Mouse (Mus musculus) hindbrain, postnatal 0 days (tissue): ENCODE data around the gene Cdr2. TPM values are rescaled to one million over a fixed set of nuclear protein-coding genes. Genes with fewer than 3 reads are reported as not detected.
"Not testable (repeated sequence)": the region's sequence is repeated elsewhere in the genome, so short reads cannot be mapped to it uniquely, and the experiment has no call there.

ENCODE experiments used
- ATAC-seq: fragments of 200-750 bp; cut with Nextera tagmentation; 2 replicates; pipeline ENCODE4 v1.8.0; 2017; ENCODE audit warnings: mild to moderate bottlenecking, moderate TSS enrichment, moderate library complexity
- DNase-seq: peaks from one replicate; pipeline ENCODE4 v3.0.0-alpha.2; 2015; ENCODE audit warnings: low spot score
- H3K27ac ChIP-seq: fragments of 300-500 bp; sonication (generic); 2 replicates; pipeline ENCODE4 v1.5.1; 2014; ENCODE audit warnings: mild to moderate bottlenecking
- H3K27me3 ChIP-seq: fragments of 300-500 bp; sonication (generic); 2 replicates; pipeline ENCODE4 v1.6.1; 2014; ENCODE audit warnings: low read length, mixed read lengths; ENCODE audit not compliant: insufficient read depth
- H3K36me3 ChIP-seq: fragments of 300-500 bp; sonication (generic); 2 replicates; pipeline ENCODE4 v1.6.1; 2014; ENCODE audit warnings: low read length, mixed read lengths; ENCODE audit not compliant: insufficient read depth
- H3K4me1 ChIP-seq: fragments of 300-500 bp; sonication (generic); 2 replicates; pipeline ENCODE4 v1.6.1; 2014; ENCODE audit warnings: antibody characterized with exemption, low read length, mixed read lengths; ENCODE audit not compliant: insufficient read depth
- H3K4me2 ChIP-seq: fragments of 300-500 bp; sonication (generic); 2 replicates; pipeline ENCODE4 v1.6.1; 2014; ENCODE audit warnings: low read depth, mild to moderate bottlenecking, low read length, moderate library complexity, mixed read lengths
- H3K4me3 ChIP-seq: fragments of 300-500 bp; sonication (generic); 2 replicates; pipeline ENCODE4 v1.5.1; 2014; ENCODE audit warnings: low read length
- H3K9ac ChIP-seq: fragments of 300-500 bp; sonication (generic); replicated peaks from 2 replicates; pipeline ENCODE4 v1.6.1; 2014; ENCODE audit warnings: mild to moderate bottlenecking, low read length, moderate library complexity, mixed read lengths
- H3K9me3 ChIP-seq: fragments of 300-500 bp; sonication (generic); 2 replicates; pipeline ENCODE4 v1.6.1; 2016; ENCODE audit warnings: low read length, mixed read lengths
- CTCF ChIP-seq: IDR thresholded peaks from 2 replicates; pipeline ENCODE4 v1.5.1; 2016; ENCODE audit warnings: antibody characterized with exemption, control low read depth, low read depth
- WGBS: fragments of 180-500 bp; shearing (Covaris S2); extraction: QIAGEN DNeasy Blood & Tissue Kit; methylation state at CpG from one replicate; pipeline ENCODE4 v1.1.7; 2014; 5-methylcytosine and 5-hydroxymethylcytosine counted together
- polyA plus RNA-seq: library from polyadenylated mRNA; unstranded; fragments of >200 nt; fragmentation: Nextera tagmentation; extraction: Ambion mirVana; gene quantifications from 2 replicates; pipeline ENCODE4 v1.2.1, GENCODE M21; 2015
- total RNA-seq: library from RNA; depleted of rRNA; stranded (reverse); fragments of >200 nt; gene quantifications from 2 replicates; pipeline ENCODE4 v1.2.3, GENCODE M21; 2014

The Cdr2 gene
- total and polyA plus RNA-seq, 2 experiments from 2014 or later: 11.2 to 24.6 TPM

- Histone ChIP-seq H3K9me3 (no peaks in the 10 kb centered on the region), H3K4me2 (no peak overlapping the region), H3K4me1 (no peaks in the 10 kb centered on the region), H3K27me3 (no peaks in the 10 kb centered on the region), H3K9ac (no peak overlapping the region), H3K27ac (no peak overlapping the region), H3K36me3 (no peaks in the 10 kb centered on the region), H3K4me3 (no peak overlapping the region)
- no peak for DNase-seq
- TF ChIP-seq CTCF: no peak
- ATAC-seq: no peak
- 55% methylated on average over 8 of the region's 8 CpGs for WGBS
These were observed 9.1 kb upstream of the Cdr2 start for GRCm38 (mm10) chr7:120991191-120991590.

- peak; percentile 23 for DNase-seq
- H3K27ac ChIP-seq: no peak overlapping the region
- no peaks in the 10 kb centered on the region for H3K36me3 ChIP-seq
- H3K4me2 ChIP-seq: peak overlapping the region; percentile 90
- H3K9ac ChIP-seq: peak overlapping the region; percentile 41
- no peaks in the 10 kb centered on the region for H3K9me3 ChIP-seq
- H3K4me3 ChIP-seq: peak overlapping the region; percentile 97
- no peaks in the 10 kb centered on the region for H3K27me3 ChIP-seq
- H3K4me1 ChIP-seq: peaks cover 5% of the 10 kb centered on the region; the same call in 1 of the 2 replicates
- no peak for ATAC-seq
- 12% methylated on average over 7 of the region's 7 CpGs for WGBS
- no peak for TF ChIP-seq CTCF
These were observed 856 bp upstream of the Cdr2 start for GRCm38 (mm10) chr7:120982968-120983367.

- peak overlapping the region; percentile 90 for H3K4me2 ChIP-seq
- DNase-seq (peak; percentile 49), ATAC-seq (peak; percentile 46)
- H3K27ac ChIP-seq: no peak overlapping the region
- no peak for TF ChIP-seq CTCF
- H3K4me1 ChIP-seq: peaks cover 5% of the 10 kb centered on the region; the same call in 1 of the 2 replicates
- 3% methylated on average over 39 of the region's 39 CpGs for WGBS
- H3K27me3 ChIP-seq: no peaks in the 10 kb centered on the region
- H3K4me3 ChIP-seq: peak overlapping the region; percentile 97
- peak overlapping the region; percentile 62 for H3K9ac ChIP-seq
- no peaks in the 10 kb centered on the region for H3K36me3 ChIP-seq
- no peaks in the 10 kb centered on the region for H3K9me3 ChIP-seq
These were observed 884 bp downstream of the Cdr2 start for GRCm38 (mm10) chr7:120980931-120981924.

- Histone ChIP-seq H3K9ac (no peak overlapping the region), H3K4me1 (peaks cover 5% of the 10 kb centered on the region; the same call in 1 of the 2 replicates), H3K27me3 (no peaks in the 10 kb centered on the region), H3K4me3 (no peak overlapping the region), H3K4me2 (peak overlapping the region; percentile 90; the same call in 1 of the 2 replicates), H3K9me3 (no peaks in the 10 kb centered on the region), H3K36me3 (no peaks in the 10 kb centered on the region), H3K27ac (no peak overlapping the region)
- DNase-seq: no peak
- 87% methylated on average over 4 of the region's 4 CpGs for WGBS
- TF ChIP-seq CTCF: no peak
- ATAC-seq: no peak
These were observed 2.1 kb downstream of the Cdr2 start for GRCm38 (mm10) chr7:120980041-120980440.

- Histone ChIP-seq H3K4me1 (peaks cover 5% of the 10 kb centered on the region; the same call in 1 of the 2 replicates), H3K27me3 (no peaks in the 10 kb centered on the region), H3K9me3 (no peaks in the 10 kb centered on the region), H3K27ac (no peak overlapping the region), H3K4me3 (no peak overlapping the region), H3K36me3 (no peaks in the 10 kb centered on the region), H3K9ac (no peak overlapping the region), H3K4me2 (no peak overlapping the region)
- TF ChIP-seq CTCF: no peak
- WGBS: 30% methylated on average over 7 of the region's 7 CpGs
- no peak for ATAC-seq
- peak; percentile 57 for DNase-seq
These were observed 5.0 kb downstream of the Cdr2 start for GRCm38 (mm10) chr7:120977063-120977462.

GRCm38 (mm10) chr7:120974001-120974400, 8.1 kb downstream of the Cdr2 start:
- no peak overlapping the region for H3K4me2 ChIP-seq
- no peaks in the 10 kb centered on the region for H3K27me3 ChIP-seq
- H3K9ac ChIP-seq: no peak overlapping the region
- TF ChIP-seq CTCF: no peak
- 0 out of 2 replicates have a peak, but pooled peaks cover 2% of the 10 kb centered on the region for H3K4me1 ChIP-seq
- H3K36me3 ChIP-seq: no peaks in the 10 kb centered on the region
- no peak for ATAC-seq
- H3K4me3 ChIP-seq: no peak overlapping the region
- no peak for DNase-seq
- H3K9me3 ChIP-seq: no peaks in the 10 kb centered on the region
- WGBS: 85% methylated on average over 3 of the region's 3 CpGs
- H3K27ac ChIP-seq: no peak overlapping the region

GRCm38 (mm10) chr7:120972471-120972870, 9.6 kb downstream of the Cdr2 start:
- not testable (repeated sequence) for DNase-seq, H3K36me3 ChIP-seq, H3K27ac ChIP-seq, H3K9ac ChIP-seq, H3K4me2 ChIP-seq, ATAC-seq, H3K27me3 ChIP-seq, H3K9me3 ChIP-seq, H3K4me3 ChIP-seq, H3K4me1 ChIP-seq
- WGBS: 72% methylated on average over 2 of the region's 2 CpGs
